Mouse (Mus musculus) inflammation-experienced regulatory T-cells, adult 6 months (primary cell): ENCODE results near the gene Vmn2r19. TPM values are rescaled to one million over a fixed set of nuclear protein-coding genes. Genes with fewer than 3 reads are reported as not detected.
"Not testable (repeated sequence)": the region's sequence is repeated elsewhere in the genome, so short reads cannot be mapped to it uniquely, and the experiment has no call there.

Experiments
- ATAC-seq: one replicate; pipeline ENCODE4 v1.8.0; 2017
- polyA plus RNA-seq, 3 experiments: library from polyadenylated mRNA; unstranded; fragments of 100-300 nt; shearing (Covaris generic); gene quantifications; one replicate each; pipeline ENCODE4 v1.2.1; 2017

Gene Vmn2r19
- polyA plus RNA-seq, result not detected

GRCm38 (mm10) chr6:123308033-123308432 is at the start of gene Vmn2r19:
Vmn2r19 (plus strand) TSS chr6:123308333.
- ATAC-seq, result no peak

GRCm38 (mm10) chr6:123258946-123259345 is 49.2 kb upstream of the Vmn2r19 start:
- ATAC-seq, result no peak

GRCm38 (mm10) chr6:123259889-123260603 is 48.1 kb upstream of the Vmn2r19 start:
- no peak for ATAC-seq

GRCm38 (mm10) chr6:123260868-123261267 is 47.3 kb upstream of the Vmn2r19 start:
- ATAC-seq, result no peak

GRCm38 (mm10) chr6:123261555-123262161 is 46.5 kb upstream of the Vmn2r19 start, which contains the start of gene Clec4d:
Clec4d (plus strand) TSS chr6:123262111.
- no peak for ATAC-seq

- ATAC-seq, result no peak
Measured at GRCm38 (mm10) chr6:123264194-123264593, 43.9 kb upstream of the Vmn2r19 start.

- ATAC-seq, result no peak
Measured at GRCm38 (mm10) chr6:123265809-123266208, 42.3 kb upstream of the Vmn2r19 start.

GRCm38 (mm10) chr6:123266945-123267344 is 41.2 kb upstream of the Vmn2r19 start:
- no peak for ATAC-seq

GRCm38 (mm10) chr6:123279443-123279842 is 28.7 kb upstream of the Vmn2r19 start:
- ATAC-seq, result no peak

- ATAC-seq, result no peak
Measured at GRCm38 (mm10) chr6:123286311-123286710, 21.8 kb upstream of the Vmn2r19 start.

- ATAC-seq, result no peak
Measured at GRCm38 (mm10) chr6:123288931-123289330, 19.2 kb upstream of the Vmn2r19 start.

- ATAC-seq, result no peak
Measured at GRCm38 (mm10) chr6:123289753-123290152, 18.4 kb upstream of the Vmn2r19 start, which contains the start of gene Clec4e. Clec4e (minus strand) TSS chr6:123289870.

- no peak for ATAC-seq
Measured at GRCm38 (mm10) chr6:123292751-123293400, 15.3 kb upstream of the Vmn2r19 start.

GRCm38 (mm10) chr6:123293509-123293908 is 14.6 kb upstream of the Vmn2r19 start:
- ATAC-seq, result not testable (repeated sequence)

- ATAC-seq, result no peak
Measured at GRCm38 (mm10) chr6:123296687-123297086, 11.4 kb upstream of the Vmn2r19 start.

GRCm38 (mm10) chr6:123306315-123306714 is 1.8 kb upstream of the Vmn2r19 start:
- not testable (repeated sequence) for ATAC-seq

GRCm38 (mm10) chr6:123332503-123332902 is 24.4 kb downstream of the Vmn2r19 start:
- no peak for ATAC-seq

GRCm38 (mm10) chr6:123340093-123340492 is 32.0 kb downstream of the Vmn2r19 start:
- ATAC-seq, result no peak

- no peak for ATAC-seq
Measured at GRCm38 (mm10) chr6:123346141-123346540, 38.0 kb downstream of the Vmn2r19 start.
